Mouse (Mus musculus) cerebellum, adult 2 months (tissue): ENCODE data around the gene Prl2b1.

Source experiments
- CTCF ChIP-seq: fragments of 200-500 bp; IDR thresholded peaks from 2 replicates; pipeline ENCODE4 v1.5.1; 2011; ENCODE audit warnings: low read depth, mild to moderate bottlenecking, control low read depth, low read length, moderate library complexity, borderline replicate concordance; ENCODE audit not compliant: insufficient read depth
- POLR2A ChIP-seq: fragments of 200-500 bp; IDR thresholded peaks from 2 replicates; pipeline ENCODE4 v1.6.1; 2011; ENCODE audit warnings: low read length, control low read depth, borderline replicate concordance; ENCODE audit not compliant: insufficient read depth

DNA sequence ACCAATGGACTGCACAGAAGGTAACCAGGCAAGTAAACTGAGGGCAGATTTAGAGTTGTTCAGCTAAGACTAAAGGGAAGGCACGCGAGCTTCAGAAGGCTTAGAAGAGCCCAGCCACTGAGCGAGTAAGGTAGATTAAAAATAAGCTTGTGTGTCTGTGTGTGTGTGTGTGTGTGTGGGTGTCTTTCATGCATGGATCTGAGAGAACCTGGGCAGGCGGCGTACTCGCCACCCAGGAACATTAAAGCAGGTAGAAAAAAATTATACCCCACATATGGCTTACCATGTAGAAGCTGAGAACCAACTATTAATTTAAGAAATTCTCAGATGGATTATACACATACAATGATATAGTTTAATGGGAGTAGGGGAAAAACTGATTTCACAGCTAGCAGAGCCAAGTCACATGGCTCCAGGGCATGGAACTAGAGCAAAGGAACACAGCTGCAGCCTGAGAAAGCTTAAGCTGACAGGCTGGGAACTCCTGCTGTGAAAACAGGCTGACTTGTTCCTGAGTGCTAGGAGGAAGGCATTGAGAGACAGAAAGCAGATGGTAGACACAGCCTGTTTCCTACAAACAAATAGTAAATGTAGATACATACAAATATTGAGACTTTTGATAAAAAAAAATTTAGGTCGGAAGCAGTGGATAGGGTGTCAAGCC, 8.5 kb upstream of the Prl2b1 start:
- TF ChIP-seq CTCF, result no peak
- no peak for TF ChIP-seq POLR2A
